Mouse (Mus musculus) neural tube, embryonic 14.5 days (tissue): Measurements from ENCODE around the gene Sfxn2. TPM values are rescaled to one million over a fixed set of nuclear protein-coding genes. Genes with fewer than 3 reads are reported as not detected.

ENCODE experiments used
- ATAC-seq: fragments of 200-750 bp; cut with Nextera tagmentation; 2 replicates; pipeline ENCODE4 v1.8.0; 2017; ENCODE audit warnings: low read depth, mild to moderate bottlenecking, moderate TSS enrichment, moderate library complexity
- H3K27ac ChIP-seq: fragments of 300-500 bp; sonication (generic); 2 replicates; pipeline ENCODE4 v1.5.1; 2014; ENCODE audit warnings: low read depth, mild to moderate bottlenecking, control low read depth, low read length, moderate library complexity, mixed read lengths
- H3K27me3 ChIP-seq: fragments of 300-500 bp; sonication (generic); 2 replicates; pipeline ENCODE4 v1.6.1; 2014; ENCODE audit warnings: low read length; ENCODE audit not compliant: control insufficient read depth, insufficient read depth
- H3K36me3 ChIP-seq: fragments of 300-500 bp; sonication (generic); 2 replicates; pipeline ENCODE4 v1.6.1; 2014; ENCODE audit warnings: low read length, mixed read lengths; ENCODE audit not compliant: control insufficient read depth, insufficient read depth
- H3K4me1 ChIP-seq: fragments of 300-500 bp; sonication (generic); 2 replicates; pipeline ENCODE4 v1.6.1; 2014; ENCODE audit warnings: low read length; ENCODE audit not compliant: control insufficient read depth, insufficient read depth
- H3K4me2 ChIP-seq: fragments of 300-500 bp; sonication (generic); 2 replicates; pipeline ENCODE4 v1.6.1; 2014; ENCODE audit warnings: mild to moderate bottlenecking, low read depth, low read length, control low read depth
- H3K4me3 ChIP-seq: fragments of 300-500 bp; sonication (generic); 2 replicates; pipeline ENCODE4 v1.5.1; 2014; ENCODE audit warnings: low read depth, low read length, control low read depth, mixed read lengths
- H3K9ac ChIP-seq: fragments of 300-500 bp; sonication (generic); replicated peaks from 2 replicates; pipeline ENCODE4 v1.6.1; 2014; ENCODE audit warnings: low read depth, mild to moderate bottlenecking, control low read depth, low read length, mixed read lengths
- H3K9me3 ChIP-seq: fragments of 300-500 bp; sonication (generic); 2 replicates; pipeline ENCODE4 v1.6.1; 2016; ENCODE audit warnings: low read length; ENCODE audit not compliant: control insufficient read depth
- WGBS: fragments of 180-500 bp; shearing (Covaris S2); extraction: QIAGEN DNeasy Blood & Tissue Kit; methylation state at CpG from one replicate; pipeline ENCODE4 v1.1.7; 2014; 5-methylcytosine and 5-hydroxymethylcytosine counted together
- polyA plus RNA-seq: library from polyadenylated mRNA; unstranded; fragments of >200 nt; fragmentation: Nextera tagmentation; extraction: Ambion mirVana; gene quantifications from 2 replicates; pipeline ENCODE4 v1.2.1, GENCODE M21; 2014

Sfxn2 gene
- polyA plus RNA-seq, 1 experiment from 2014 or later: 10.7 TPM

- Histone ChIP-seq H3K27me3 (no peaks in the 10 kb centered on the region), H3K27ac (no peak overlapping the region; the same call in 1 of the 2 replicates), H3K4me2 (no peak overlapping the region), H3K4me3 (no peak overlapping the region), H3K9ac (no peak overlapping the region), H3K36me3 (no peaks in the 10 kb centered on the region), H3K9me3 (no peaks in the 10 kb centered on the region), H3K4me1 (peaks cover 45% of the 10 kb centered on the region)
- WGBS: 76% methylated on average over 14 of the region's 14 CpGs
- no peak for ATAC-seq
Observed at GRCm38 (mm10) chr19:46620016-46620808, 47.0 kb downstream of the Sfxn2 start.

- no peak; the same call in 1 of the 2 replicates for ATAC-seq
- peak overlapping the region; percentile 22 for H3K27ac ChIP-seq
- H3K9ac ChIP-seq: no peak overlapping the region
- H3K4me3 ChIP-seq: no peak overlapping the region
- H3K4me1 ChIP-seq: peaks cover 45% of the 10 kb centered on the region
- H3K9me3 ChIP-seq: no peaks in the 10 kb centered on the region
- no peaks in the 10 kb centered on the region for H3K36me3 ChIP-seq
- no peak overlapping the region for H3K4me2 ChIP-seq
- WGBS: 31% methylated on average over 19 of the region's 19 CpGs
- H3K27me3 ChIP-seq: no peaks in the 10 kb centered on the region
Observed at GRCm38 (mm10) chr19:46621236-46622183, 48.3 kb downstream of the Sfxn2 start.

GRCm38 (mm10) chr19:46622659-46623193 is 49.6 kb downstream of the Sfxn2 start:
- Histone ChIP-seq H3K9ac (0 out of 2 replicates have a peak overlapping the region, but pooled peaks have one; percentile 21), H3K9me3 (no peaks in the 10 kb centered on the region), H3K4me3 (no peak overlapping the region), H3K4me1 (peaks cover 45% of the 10 kb centered on the region), H3K27ac (peak overlapping the region; percentile 48; the same call in 1 of the 2 replicates), H3K36me3 (no peaks in the 10 kb centered on the region), H3K4me2 (peak overlapping the region; percentile 33), H3K27me3 (no peaks in the 10 kb centered on the region)
- 40% methylated on average over 12 of the region's 12 CpGs for WGBS
- no peak for ATAC-seq

- no peak overlapping the region for H3K4me3 ChIP-seq
- peak overlapping the region; percentile 48; the same call in 1 of the 2 replicates for H3K27ac ChIP-seq
- no peaks in the 10 kb centered on the region for H3K36me3 ChIP-seq
- ATAC-seq: no peak
- WGBS: 2% methylated on average over 16 of the region's 16 CpGs
- H3K9me3 ChIP-seq: no peaks in the 10 kb centered on the region
- peak overlapping the region; percentile 33 for H3K4me2 ChIP-seq
- H3K4me1 ChIP-seq: peaks cover 45% of the 10 kb centered on the region
- H3K27me3 ChIP-seq: no peaks in the 10 kb centered on the region
- H3K9ac ChIP-seq: no peak overlapping the region
Observed at GRCm38 (mm10) chr19:46623194-46623667, 50.1 kb downstream of the Sfxn2 start.

- Histone ChIP-seq H3K27ac (peak overlapping the region; percentile 45; the same call in 1 of the 2 replicates), H3K9me3 (no peaks in the 10 kb centered on the region), H3K4me2 (peak overlapping the region; percentile 33), H3K27me3 (no peaks in the 10 kb centered on the region), H3K4me1 (peaks cover 45% of the 10 kb centered on the region), H3K9ac (no peak overlapping the region), H3K36me3 (no peaks in the 10 kb centered on the region), H3K4me3 (0 out of 2 replicates have a peak overlapping the region, but pooled peaks have one; percentile 1)
- 19% methylated on average over 19 of the region's 19 CpGs for WGBS
- ATAC-seq: peak; percentile 16; the same call in 1 of the 2 replicates
Observed at GRCm38 (mm10) chr19:46623790-46624772, 50.9 kb downstream of the Sfxn2 start.

- no peaks in the 10 kb centered on the region for H3K27me3 ChIP-seq
- H3K9me3 ChIP-seq: no peaks in the 10 kb centered on the region
- H3K4me3 ChIP-seq: no peak overlapping the region
- H3K27ac ChIP-seq: no peak overlapping the region
- ATAC-seq: no peak
- no peak overlapping the region for H3K4me2 ChIP-seq
- no peaks in the 10 kb centered on the region for H3K36me3 ChIP-seq
- no peak overlapping the region for H3K9ac ChIP-seq
- H3K4me1 ChIP-seq: peaks cover 43% of the 10 kb centered on the region
- WGBS: 98% methylated on average over 12 of the region's 12 CpGs
Observed at GRCm38 (mm10) chr19:46625015-46625414, 51.9 kb downstream of the Sfxn2 start.

GRCm38 (mm10) chr19:46625519-46625918 is 52.4 kb downstream of the Sfxn2 start:
- Histone ChIP-seq H3K27ac (no peak overlapping the region), H3K4me3 (no peak overlapping the region), H3K9ac (no peak overlapping the region), H3K36me3 (no peaks in the 10 kb centered on the region), H3K4me2 (no peak overlapping the region), H3K4me1 (peaks cover 38% of the 10 kb centered on the region), H3K27me3 (no peaks in the 10 kb centered on the region), H3K9me3 (no peaks in the 10 kb centered on the region)
- ATAC-seq: no peak
- WGBS: 81% methylated on average over 10 of the region's 10 CpGs

- no peak overlapping the region for H3K4me2 ChIP-seq
- H3K27me3 ChIP-seq: no peaks in the 10 kb centered on the region
- H3K36me3 ChIP-seq: no peaks in the 10 kb centered on the region
- H3K27ac ChIP-seq: no peak overlapping the region
- peaks cover 11% of the 10 kb centered on the region for H3K4me1 ChIP-seq
- 93% methylated on average over 10 of the region's 10 CpGs for WGBS
- ATAC-seq: no peak
- no peak overlapping the region for H3K4me3 ChIP-seq
- no peak overlapping the region for H3K9ac ChIP-seq
- no peaks in the 10 kb centered on the region for H3K9me3 ChIP-seq
Observed at GRCm38 (mm10) chr19:46628403-46628802, 55.2 kb downstream of the Sfxn2 start.
